Mouse (Mus musculus) kidney, adult 18-20 months (tissue): ENCODE measurements around the gene Gm49380.

Experiments used
- DNase-seq: peaks from one replicate; pipeline ENCODE4 v3.0.0; 2021

Gene Gm49380

GRCm38 (mm10) chr9:44113105-44113789, at the start of gene Gm49380, which contains the start of gene Rnf26:
Gene Gm49380, minus strand, starts transcription at chr9:44113500.
Gene Rnf26, minus strand, starts transcription at chr9:44113517.
- peak; percentile 93 for DNase-seq

DNA sequence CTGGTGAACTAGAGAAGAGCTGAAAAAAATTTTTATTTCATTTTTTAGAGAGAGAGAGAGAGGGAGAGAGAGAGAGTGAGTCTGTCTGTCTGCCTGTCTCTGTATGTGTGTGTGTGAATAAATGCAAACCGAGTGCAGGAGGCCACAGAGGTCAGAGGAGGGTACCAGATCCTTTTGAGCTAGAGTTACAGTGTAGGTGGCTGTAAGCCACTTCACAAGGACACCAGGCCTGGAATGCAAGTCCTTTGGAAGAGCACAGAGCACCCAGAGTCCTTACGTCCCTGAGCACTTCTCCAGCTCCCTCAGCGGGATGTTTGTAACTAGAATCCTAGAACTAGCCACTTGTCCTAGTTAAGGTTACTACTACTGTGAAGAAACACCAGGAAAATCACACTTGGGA, 46.6 kb upstream of the Gm49380 start:
- DNase-seq: no peak

GRCm38 (mm10) chr9:44147290-44147689, 34.0 kb upstream of the Gm49380 start:
- DNase-seq: peak; percentile 29

DNA sequence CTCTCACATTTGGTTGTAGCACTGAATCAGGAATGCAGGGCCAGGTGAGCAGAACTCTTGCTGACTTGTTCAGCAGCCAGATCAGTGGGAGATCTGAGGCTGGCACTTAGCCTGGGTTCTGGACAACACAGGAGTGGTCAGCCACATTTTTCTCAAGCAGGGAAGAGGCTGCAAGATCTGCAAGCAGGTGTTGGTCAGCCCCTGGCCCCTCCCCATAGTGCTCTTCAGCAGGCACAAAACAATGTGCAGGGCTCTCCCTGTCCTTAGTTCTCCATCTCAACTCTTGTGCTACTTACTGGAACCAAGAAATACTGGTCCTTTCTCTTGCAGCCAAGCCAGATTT, 31.4 kb upstream of the Gm49380 start:
- peak; percentile 8 for DNase-seq

GRCm38 (mm10) chr9:44144023-44144717, 30.9 kb upstream of the Gm49380 start:
- peak; percentile 42 for DNase-seq

- DNase-seq: no peak
Observed at GRCm38 (mm10) chr9:44143421-44143820, 30.1 kb upstream of the Gm49380 start.

DNA sequence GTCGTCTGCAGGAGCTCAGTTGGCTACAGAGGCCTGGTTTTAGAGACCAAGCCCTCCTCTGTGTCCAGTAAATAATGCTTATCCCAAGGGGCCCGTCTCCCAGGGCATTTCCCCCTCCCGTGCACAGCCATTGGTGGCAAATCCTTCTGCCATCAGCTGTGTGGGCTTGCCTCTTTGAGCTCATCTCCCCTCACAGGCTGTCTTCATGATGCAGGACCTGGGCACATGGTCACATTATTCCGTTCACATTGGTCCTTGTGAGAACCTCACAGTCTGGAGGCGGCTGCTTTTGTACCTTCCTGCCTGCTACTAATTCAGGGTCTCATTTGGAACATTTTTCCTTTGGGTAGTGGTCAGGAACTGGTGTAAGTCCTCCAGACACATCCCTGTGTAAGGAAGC, 28.7 kb upstream of the Gm49380 start:
- no peak for DNase-seq

DNA sequence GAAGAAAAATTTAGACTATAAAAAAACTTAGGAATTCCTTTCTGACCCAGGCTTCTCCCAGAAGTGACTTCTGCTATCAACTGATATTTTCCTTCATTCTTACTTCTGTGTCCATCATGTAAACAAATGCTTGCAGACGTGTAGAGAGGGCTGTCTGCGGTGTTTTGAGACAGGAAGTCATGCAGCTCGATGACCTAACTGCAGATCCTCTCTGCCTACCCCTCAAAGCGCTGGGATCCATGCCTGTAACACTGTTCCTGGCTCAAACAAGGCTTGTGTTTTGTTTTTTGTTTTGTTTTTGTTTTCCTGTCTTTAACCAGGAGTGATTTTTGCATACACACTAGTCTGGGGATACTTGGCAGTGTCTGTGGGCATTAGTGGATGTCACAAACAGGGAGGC, 24.5 kb upstream of the Gm49380 start:
- no peak for DNase-seq

GRCm38 (mm10) chr9:44135731-44136411, 22.6 kb upstream of the Gm49380 start:
- peak; percentile 5 for DNase-seq

DNA sequence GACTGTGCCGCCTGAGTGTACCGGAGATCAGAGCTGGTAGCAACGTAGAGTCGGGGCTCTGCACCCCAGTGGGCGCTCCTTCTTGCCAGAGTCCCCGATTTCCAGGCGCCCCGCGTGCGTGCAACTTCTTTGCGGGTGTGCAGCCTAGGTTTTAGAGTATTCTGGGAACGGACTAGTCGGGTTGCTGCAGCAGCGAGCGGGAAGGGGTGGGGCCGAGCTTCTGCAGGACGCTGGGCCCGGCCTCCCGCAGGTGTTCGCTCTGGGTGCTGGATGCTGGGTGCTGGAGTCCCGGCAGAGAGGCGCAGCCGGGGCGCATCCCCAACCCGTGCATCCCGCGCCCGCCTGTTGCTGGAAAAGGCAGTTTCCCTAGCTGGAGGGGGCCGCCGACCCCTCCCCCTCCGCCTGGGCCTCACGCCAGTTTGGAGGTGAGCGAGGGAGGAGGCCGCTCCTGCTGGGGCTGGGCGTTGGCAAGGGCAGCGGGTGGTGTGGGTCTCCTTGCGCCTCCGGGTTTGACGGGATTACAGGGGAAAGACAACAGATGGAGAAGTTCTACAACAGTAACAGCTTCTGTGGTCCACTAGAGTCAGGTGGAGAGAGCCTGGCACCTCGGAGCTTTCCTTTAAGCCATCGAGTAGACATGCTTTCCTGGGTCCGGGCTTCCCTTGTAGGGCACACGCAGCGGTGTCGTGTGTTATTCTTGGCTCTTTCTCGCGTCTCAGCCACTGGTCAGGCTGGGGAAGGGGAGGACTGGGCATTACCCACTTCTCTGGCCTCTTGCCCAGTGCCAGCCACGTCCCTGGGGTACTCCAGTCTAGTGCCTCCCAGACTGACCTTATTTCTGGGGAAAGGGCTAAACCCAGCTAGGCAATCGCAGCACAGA, 21.8 kb upstream of the Gm49380 start:
- DNase-seq: peak; percentile 67

DNA sequence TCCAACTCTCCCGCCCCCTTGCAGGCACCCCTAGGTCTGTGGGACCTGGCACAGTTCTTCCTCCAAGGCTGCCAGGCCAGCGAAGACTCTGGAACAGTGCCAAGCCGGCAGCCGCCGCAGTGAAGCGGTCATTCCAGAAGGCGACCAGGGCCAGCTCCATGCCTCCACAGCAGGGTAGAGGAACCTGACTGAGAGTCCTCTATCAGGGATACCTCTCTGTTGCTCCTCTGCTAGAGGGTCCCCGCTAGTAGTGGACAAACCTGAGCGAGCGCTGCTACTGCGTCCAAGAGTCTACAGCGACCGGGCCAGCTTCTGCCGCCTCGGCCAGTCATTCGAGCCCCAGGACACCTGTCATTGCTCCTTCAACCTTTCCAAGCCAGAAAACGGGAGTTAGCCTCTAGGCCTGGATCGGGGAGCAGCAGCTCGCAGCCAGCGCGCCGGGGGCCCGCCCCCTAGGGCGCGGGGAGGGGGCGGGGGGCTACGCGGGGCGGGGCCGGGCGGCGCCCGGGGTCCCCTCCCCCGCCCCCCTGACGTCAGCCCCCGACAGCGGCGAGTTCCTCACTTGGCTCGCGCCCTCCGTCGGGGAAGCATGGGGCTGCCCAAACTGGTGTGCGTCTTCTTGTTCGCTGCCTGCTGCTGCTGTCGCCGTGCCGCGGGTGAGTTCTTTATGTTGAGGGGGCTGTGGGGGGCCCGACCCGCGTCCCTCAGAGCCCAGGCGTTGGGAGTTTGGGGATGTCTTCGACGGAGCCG, 21.0 kb upstream of the Gm49380 start, which contains the start of gene Mcam:
Gene Mcam, plus strand, starts transcription at position 369 of the 750 bp plus-strand sequence.
- DNase-seq: peak; percentile 82

DNA sequence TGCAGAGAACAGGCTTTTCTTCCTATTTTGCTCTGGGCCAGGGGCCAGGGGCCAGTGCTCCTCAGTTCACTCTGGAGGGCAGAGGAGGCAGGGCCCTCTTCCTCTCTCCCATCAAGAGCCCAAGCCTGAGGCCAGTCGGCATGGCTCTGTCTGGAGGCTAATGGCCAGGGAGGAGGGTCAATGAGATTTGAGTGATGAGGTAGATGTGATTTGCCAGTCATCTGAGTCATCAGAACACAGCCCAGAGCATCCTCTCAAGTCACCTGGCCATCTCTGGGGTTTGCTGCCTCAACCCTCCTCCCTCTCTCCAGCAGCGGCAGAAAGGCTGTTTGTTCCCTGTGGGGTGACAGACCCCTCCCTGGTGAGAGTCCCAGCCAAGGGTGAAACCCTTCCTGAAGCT, 20.0 kb upstream of the Gm49380 start:
- DNase-seq: no peak

- no peak for DNase-seq
Observed at GRCm38 (mm10) chr9:44132200-44132599, 18.9 kb upstream of the Gm49380 start.

DNA sequence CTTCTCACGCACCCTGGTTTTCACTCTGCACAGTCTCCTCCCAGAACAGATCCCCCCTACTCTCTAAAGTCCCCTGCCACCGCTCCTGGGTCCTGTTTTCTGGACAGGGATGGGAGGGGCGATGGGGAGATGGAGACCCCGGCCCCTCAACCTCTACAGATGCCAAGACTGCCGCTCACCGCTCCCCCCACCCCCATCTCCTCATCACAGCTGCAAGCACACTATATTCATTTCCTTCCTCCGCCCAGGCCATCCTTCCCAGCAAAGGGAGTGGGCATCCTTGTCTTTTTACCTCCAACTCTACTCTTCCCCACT, 17.9 kb upstream of the Gm49380 start:
- DNase-seq: no peak

- peak; percentile 43 for DNase-seq
Observed at GRCm38 (mm10) chr9:44130581-44131275, 17.4 kb upstream of the Gm49380 start.

DNA sequence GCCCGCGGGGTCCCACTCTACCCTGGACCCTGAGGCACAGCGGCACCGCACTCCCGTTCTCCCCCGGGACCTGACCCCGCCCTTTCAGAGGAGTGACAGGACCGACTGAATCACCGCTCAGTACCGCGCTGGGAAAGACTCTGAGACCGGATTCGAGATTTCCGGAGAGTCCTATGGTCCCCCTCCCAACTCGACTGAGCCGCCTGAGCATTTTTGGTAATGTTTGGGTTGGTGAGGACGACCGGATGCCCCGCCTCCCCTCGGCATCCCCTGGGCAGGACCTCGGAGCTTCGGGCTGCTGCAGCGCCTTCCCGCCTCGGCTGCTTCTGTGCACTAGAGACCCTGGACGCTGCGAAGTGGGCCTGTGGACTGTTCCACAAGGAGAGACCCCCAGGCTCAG, 16.7 kb upstream of the Gm49380 start:
- DNase-seq: peak; percentile 79

- no peak for DNase-seq
Observed at GRCm38 (mm10) chr9:44129633-44130032, 16.3 kb upstream of the Gm49380 start.

- DNase-seq: peak; percentile 72
Observed at GRCm38 (mm10) chr9:44127351-44127801, 14.1 kb upstream of the Gm49380 start.

DNA sequence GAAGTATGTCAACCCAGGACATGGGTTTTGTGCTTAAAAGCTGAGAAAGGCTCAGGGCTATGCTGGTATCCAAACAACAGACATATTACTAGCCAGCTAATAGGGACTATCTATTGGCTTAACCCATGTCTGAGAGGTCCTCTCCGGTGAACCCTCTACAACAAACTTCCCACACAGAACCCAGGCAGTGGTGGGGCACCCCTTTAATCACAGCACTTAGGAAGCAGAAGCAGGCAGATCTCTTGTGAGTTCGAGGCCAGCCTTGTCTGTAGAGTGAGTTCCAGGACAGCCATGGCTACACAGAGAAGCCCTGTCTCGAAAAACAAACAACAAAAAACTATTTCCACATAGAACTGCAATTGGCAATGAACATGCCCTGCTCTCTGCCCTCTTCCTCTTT, 13.4 kb upstream of the Gm49380 start:
- no peak for DNase-seq

DNA sequence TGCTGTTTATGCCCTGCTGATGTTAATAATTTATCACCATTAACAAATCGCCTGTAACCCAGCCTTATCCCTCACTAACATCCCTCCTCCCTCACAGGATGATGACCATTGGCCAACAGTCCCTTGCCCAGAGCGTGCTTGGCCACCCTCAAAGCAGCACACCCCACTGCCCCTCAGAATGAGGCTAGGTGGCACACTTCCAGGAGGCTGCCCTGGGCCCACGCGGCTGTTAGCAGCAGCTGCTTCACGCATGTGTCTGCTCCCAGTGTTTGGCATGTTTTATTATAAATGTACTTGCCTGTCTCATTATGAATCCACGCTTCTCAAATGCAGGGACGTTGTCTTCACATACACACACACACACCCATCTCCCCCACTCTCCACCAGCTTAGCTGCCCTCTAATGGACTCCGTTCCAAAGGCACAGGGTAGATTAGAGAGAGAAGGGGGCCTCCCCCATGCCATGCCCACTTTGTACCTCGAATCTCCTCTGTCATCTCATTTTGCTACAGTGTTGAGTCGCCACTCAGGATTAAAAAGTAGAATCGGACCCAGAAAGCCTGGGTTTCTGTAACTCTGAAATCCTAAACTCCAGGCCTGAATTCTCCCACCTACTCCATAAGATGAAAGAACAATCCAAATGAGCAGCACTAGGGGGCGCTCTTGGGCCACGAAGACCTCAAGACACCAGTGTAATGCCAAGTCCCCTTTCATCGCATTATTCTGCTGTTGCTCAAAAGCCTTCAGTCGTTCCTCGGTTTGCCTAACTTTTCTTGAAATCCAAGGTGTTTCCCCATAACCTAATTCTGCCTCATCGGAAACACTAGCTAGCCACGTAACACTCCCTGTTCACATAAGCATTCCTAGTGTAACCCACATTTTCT, 12.5 kb upstream of the Gm49380 start:
- peak; percentile 91 for DNase-seq

DNA sequence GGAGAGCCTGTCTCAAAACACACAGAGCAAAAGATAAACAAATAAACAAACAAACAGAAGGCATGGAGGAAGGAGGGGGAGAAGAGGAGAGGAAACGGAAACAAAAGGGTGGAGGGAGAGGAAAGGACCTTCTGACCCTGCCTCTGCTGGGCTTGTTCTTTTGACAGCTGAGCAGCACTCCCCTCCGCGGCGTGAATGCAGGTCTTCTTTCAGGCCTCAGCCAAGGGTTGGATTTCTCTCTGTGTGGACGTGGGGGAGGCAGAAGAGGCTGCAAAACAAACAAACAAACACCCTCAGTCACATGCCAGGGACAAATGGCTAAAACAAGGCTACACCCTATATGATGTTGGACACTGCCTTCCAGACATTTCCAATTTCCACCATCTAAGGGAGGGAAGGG, 11.7 kb upstream of the Gm49380 start:
- DNase-seq: no peak
